Mouse (Mus musculus) neural tube, embryonic 11.5 days (tissue): ENCODE measurements around the gene Pdss2. TPM values are rescaled to one million over a fixed set of nuclear protein-coding genes. Genes with fewer than 3 reads are reported as not detected.

ENCODE experiments used
- ATAC-seq: fragments of 200-750 bp; cut with Nextera tagmentation; 2 replicates; pipeline ENCODE4 v1.8.0; 2017; ENCODE audit warnings: moderate number of reproducible peaks, mild to moderate bottlenecking, moderate TSS enrichment, moderate library complexity; ENCODE audit not compliant: insufficient read depth, low FRiP score, low TSS enrichment
- DNase-seq: peaks from one replicate; pipeline ENCODE4 v3.0.0-alpha.2; 2015; ENCODE audit warnings: low spot score
- H3K27ac ChIP-seq: fragments of 300-500 bp; sonication (generic); 2 replicates; pipeline ENCODE4 v1.5.1; 2014; ENCODE audit warnings: low read depth, mild to moderate bottlenecking, low read length
- H3K27me3 ChIP-seq: fragments of 300-500 bp; sonication (generic); 2 replicates; pipeline ENCODE4 v1.6.1; 2014; ENCODE audit warnings: mild to moderate bottlenecking, low read length, mixed read lengths; ENCODE audit not compliant: control insufficient read depth, insufficient read depth
- H3K36me3 ChIP-seq: fragments of 300-500 bp; sonication (generic); 2 replicates; pipeline ENCODE4 v1.6.1; 2014; ENCODE audit warnings: mild to moderate bottlenecking, low read length, moderate library complexity, mixed read lengths; ENCODE audit not compliant: control insufficient read depth, insufficient read depth
- H3K4me1 ChIP-seq: fragments of 300-500 bp; sonication (generic); 2 replicates; pipeline ENCODE4 v1.6.1; 2014; ENCODE audit warnings: low read length, mixed read lengths; ENCODE audit not compliant: control insufficient read depth, insufficient read depth
- H3K4me2 ChIP-seq: fragments of 300-500 bp; sonication (generic); 2 replicates; pipeline ENCODE4 v1.6.1; 2014; ENCODE audit warnings: low read depth, mild to moderate bottlenecking, moderate library complexity
- H3K4me3 ChIP-seq: fragments of 300-500 bp; sonication (generic); 2 replicates; pipeline ENCODE4 v1.5.1; 2014; ENCODE audit warnings: low read depth, low read length
- H3K9ac ChIP-seq: fragments of 300-500 bp; sonication (generic); 2 replicates; pipeline ENCODE4 v1.6.1; 2014; ENCODE audit warnings: mild to moderate bottlenecking, low read length
- H3K9me3 ChIP-seq: fragments of 300-500 bp; sonication (generic); 2 replicates; pipeline ENCODE4 v1.6.1; 2016; ENCODE audit warnings: low read length; ENCODE audit not compliant: control insufficient read depth
- WGBS: fragments of 180-500 bp; shearing (Covaris S2); extraction: QIAGEN DNeasy Blood & Tissue Kit; methylation state at CpG from one replicate; pipeline ENCODE4 v1.1.7; 2014; 5-methylcytosine and 5-hydroxymethylcytosine counted together
- polyA plus RNA-seq: library from polyadenylated mRNA; unstranded; fragments of >200 nt; fragmentation: Nextera tagmentation; extraction: Ambion mirVana; gene quantifications from 2 replicates; pipeline ENCODE4 v1.2.1, GENCODE M21; 2014

The Pdss2 gene
- polyA plus RNA-seq, 1 experiment from 2014 or later = 12.9 TPM

GRCm38 (mm10) chr10:43200206-43200605, 21.1 kb upstream of the Pdss2 start:
- H3K27me3 ChIP-seq = no peaks in the 10 kb centered on the region
- DNase-seq (no peak), ATAC-seq (no peak)
- no peaks in the 10 kb centered on the region for H3K4me1 ChIP-seq
- H3K27ac ChIP-seq = no peak overlapping the region
- no peaks in the 10 kb centered on the region for H3K9me3 ChIP-seq
- no peaks in the 10 kb centered on the region for H3K36me3 ChIP-seq
- no peak overlapping the region for H3K4me2 ChIP-seq
- H3K4me3 ChIP-seq = no peak overlapping the region
- H3K9ac ChIP-seq = no peak overlapping the region
- WGBS = 96% methylated on average over 2 of the region's 2 CpGs

GRCm38 (mm10) chr10:43203865-43204264, 17.4 kb upstream of the Pdss2 start:
- Histone ChIP-seq H3K4me1 (no peaks in the 10 kb centered on the region), H3K9ac (no peak overlapping the region), H3K27me3 (no peaks in the 10 kb centered on the region), H3K36me3 (no peaks in the 10 kb centered on the region), H3K4me3 (no peak overlapping the region), H3K4me2 (no peak overlapping the region), H3K27ac (no peak overlapping the region), H3K9me3 (no peaks in the 10 kb centered on the region)
- ATAC-seq (no peak), DNase-seq (no peak)
- WGBS = 75% methylated on average over 3 of the region's 3 CpGs

- no peak overlapping the region for H3K27ac ChIP-seq
- H3K27me3 ChIP-seq = no peaks in the 10 kb centered on the region
- no peak overlapping the region for H3K4me3 ChIP-seq
- H3K4me2 ChIP-seq = no peak overlapping the region
- H3K9ac ChIP-seq = no peak overlapping the region
- ATAC-seq = no peak
- peak; percentile 37 for DNase-seq
- 34% methylated on average over 6 of the region's 6 CpGs for WGBS
- no peaks in the 10 kb centered on the region for H3K9me3 ChIP-seq
- H3K4me1 ChIP-seq = no peaks in the 10 kb centered on the region
- no peaks in the 10 kb centered on the region for H3K36me3 ChIP-seq
These were observed 9.4 kb upstream of the Pdss2 start for GRCm38 (mm10) chr10:43211866-43212265.

- DNase-seq = no peak
- Histone ChIP-seq H3K4me2 (no peak overlapping the region), H3K4me1 (no peaks in the 10 kb centered on the region), H3K27ac (no peak overlapping the region), H3K4me3 (no peak overlapping the region), H3K27me3 (no peaks in the 10 kb centered on the region), H3K36me3 (no peaks in the 10 kb centered on the region), H3K9ac (no peak overlapping the region), H3K9me3 (no peaks in the 10 kb centered on the region)
- ATAC-seq = no peak
- WGBS = 93% methylated on average over 13 of the region's 13 CpGs
These were observed 3.9 kb upstream of the Pdss2 start for GRCm38 (mm10) chr10:43217361-43217900.

DNA sequence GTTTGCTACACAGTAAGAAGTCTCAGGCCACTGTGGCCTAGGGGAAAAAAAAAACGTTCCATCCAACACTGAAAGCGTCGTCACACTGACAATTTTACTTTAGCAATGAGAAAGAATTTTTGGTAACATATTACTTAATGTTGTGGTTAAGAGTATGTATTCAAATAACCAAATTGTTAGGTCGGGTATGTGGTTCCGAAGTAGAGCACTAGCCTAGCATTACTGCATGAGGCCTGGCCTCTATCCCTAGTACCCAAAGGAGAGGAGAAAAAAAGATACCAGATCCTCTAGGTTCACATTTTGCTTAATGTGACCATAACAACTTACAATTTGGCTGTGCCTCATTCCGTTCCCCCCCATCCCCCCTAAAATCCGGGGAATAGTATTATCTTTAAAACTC, 807 bp upstream of the Pdss2 start:
- DNase-seq (no peak), ATAC-seq (no peak)
- WGBS = 24% methylated on average over 7 of the region's 7 CpGs

DNA sequence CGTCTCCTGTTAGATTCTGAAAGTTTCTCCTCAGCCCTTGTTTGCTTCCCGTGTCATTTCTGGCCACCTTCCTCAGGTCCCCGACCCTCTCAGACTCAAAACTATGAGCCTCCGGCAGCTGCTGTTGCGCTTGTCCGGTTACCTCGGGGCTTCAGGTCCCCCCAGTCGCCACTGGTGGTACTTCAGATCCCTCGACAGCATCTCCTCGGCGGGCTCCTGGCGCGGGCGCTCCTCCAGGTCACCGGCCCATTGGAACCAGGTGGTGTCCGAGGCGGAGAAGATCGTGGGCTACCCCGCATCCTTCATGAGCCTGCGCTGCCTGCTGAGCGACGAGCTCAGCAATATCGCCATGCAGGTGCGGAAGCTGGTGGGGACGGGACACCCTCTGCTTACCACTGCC, 373 bp downstream of the Pdss2 start:
- Histone ChIP-seq H3K4me3 (peak overlapping the region; percentile 89), H3K9me3 (no peaks in the 10 kb centered on the region), H3K4me1 (no peaks in the 10 kb centered on the region), H3K27me3 (no peaks in the 10 kb centered on the region), H3K4me2 (peak overlapping the region; percentile 96), H3K36me3 (no peaks in the 10 kb centered on the region), H3K9ac (peak overlapping the region; percentile 92), H3K27ac (peak overlapping the region; percentile 56; the same call in 1 of the 2 replicates)
- 0% methylated on average over 24 of the region's 25 CpGs for WGBS
- DNase-seq (no peak), ATAC-seq (peak; percentile 49)

More for the DNA sequence above, 807 bp upstream of the Pdss2 start:
- Histone ChIP-seq H3K4me3 (peak overlapping the region; percentile 89), H3K27ac (no peak overlapping the region; the same call in 1 of the 2 replicates), H3K4me1 (no peaks in the 10 kb centered on the region), H3K9ac (peak overlapping the region; percentile 92), H3K4me2 (peak overlapping the region; percentile 96), H3K27me3 (no peaks in the 10 kb centered on the region), H3K9me3 (no peaks in the 10 kb centered on the region), H3K36me3 (no peaks in the 10 kb centered on the region)

GRCm38 (mm10) chr10:43223391-43223790, 2.1 kb downstream of the Pdss2 start:
- no peak overlapping the region for H3K9ac ChIP-seq
- H3K4me2 ChIP-seq = no peak overlapping the region
- WGBS = 93% methylated on average over 2 of the region's 2 CpGs
- no peaks in the 10 kb centered on the region for H3K27me3 ChIP-seq
- DNase-seq = no peak
- H3K9me3 ChIP-seq = no peaks in the 10 kb centered on the region
- no peak overlapping the region for H3K27ac ChIP-seq
- no peak overlapping the region for H3K4me3 ChIP-seq
- no peaks in the 10 kb centered on the region for H3K36me3 ChIP-seq
- ATAC-seq = no peak
- H3K4me1 ChIP-seq = no peaks in the 10 kb centered on the region

GRCm38 (mm10) chr10:43226391-43226790, 5.1 kb downstream of the Pdss2 start:
- DNase-seq = no peak
- no peaks in the 10 kb centered on the region for H3K9me3 ChIP-seq
- no peak for ATAC-seq
- no peak overlapping the region for H3K4me2 ChIP-seq
- H3K4me3 ChIP-seq = no peak overlapping the region
- H3K9ac ChIP-seq = no peak overlapping the region
- H3K27me3 ChIP-seq = no peaks in the 10 kb centered on the region
- 96% methylated on average over 1 of the region's 1 CpGs for WGBS
- no peaks in the 10 kb centered on the region for H3K36me3 ChIP-seq
- no peaks in the 10 kb centered on the region for H3K4me1 ChIP-seq
- no peak overlapping the region for H3K27ac ChIP-seq

GRCm38 (mm10) chr10:43229236-43229635, 8.0 kb downstream of the Pdss2 start:
- H3K4me3 ChIP-seq = no peak overlapping the region
- H3K9me3 ChIP-seq = no peaks in the 10 kb centered on the region
- no peak for ATAC-seq
- no peak for DNase-seq
- H3K9ac ChIP-seq = no peak overlapping the region
- H3K4me2 ChIP-seq = no peak overlapping the region
- H3K27me3 ChIP-seq = no peaks in the 10 kb centered on the region
- 88% methylated on average over 2 of the region's 2 CpGs for WGBS
- no peak overlapping the region for H3K27ac ChIP-seq
- H3K36me3 ChIP-seq = no peaks in the 10 kb centered on the region
- no peaks in the 10 kb centered on the region for H3K4me1 ChIP-seq
